Mouse (Mus musculus) liver, adult 2 months (tissue): ENCODE results near the gene Kmt5b. TPM values are rescaled to one million over a fixed set of nuclear protein-coding genes. Genes with fewer than 3 reads are reported as not detected.
A peak's percentile ranks its signal among the peaks of the same experiment; 100 is the strongest.

Experiments
- DNase-seq: peaks from one replicate; pipeline ENCODE4 v3.0.0-alpha.2; 2011; ENCODE audit warnings: low read depth, low spot score; ENCODE audit errors: extremely low read depth
- H3K27ac ChIP-seq: fragments of 200-500 bp; replicated peaks from 2 replicates; pipeline ENCODE4 v1.5.1; 2012; ENCODE audit warnings: low read depth, mild to moderate bottlenecking, control low read depth, inconsistent platforms, low read length; ENCODE audit not compliant: insufficient read depth
- H3K27me3 ChIP-seq: fragments of 200-500 bp; 2 replicates; pipeline ENCODE4 v1.6.1; 2012; ENCODE audit warnings: mild to moderate bottlenecking, moderate library complexity, low read length, inconsistent platforms; ENCODE audit not compliant: control insufficient read depth, insufficient read depth
- H3K36me3 ChIP-seq: fragments of 200-500 bp; 2 replicates; pipeline ENCODE4 v1.6.1; 2012; ENCODE audit warnings: low read length, inconsistent platforms; ENCODE audit not compliant: control insufficient read depth, insufficient read depth
- H3K4me1 ChIP-seq: fragments of 200-500 bp; 2 replicates; pipeline ENCODE4 v1.6.1; 2011; ENCODE audit warnings: low read length; ENCODE audit not compliant: control insufficient read depth, insufficient read depth
- H3K4me3 ChIP-seq: fragments of 200-500 bp; 2 replicates; pipeline ENCODE4 v1.5.1; 2011; ENCODE audit warnings: low read depth, mild to moderate bottlenecking, control low read depth, low read length, moderate library complexity; ENCODE audit not compliant: insufficient read depth
- H3K79me2 ChIP-seq: fragments of 200-500 bp; 2 replicates; pipeline ENCODE4 v1.6.1; 2012; ENCODE audit warnings: inconsistent platforms, mild to moderate bottlenecking, low read length, moderate library complexity; ENCODE audit not compliant: control insufficient read depth, insufficient read depth
- H3K9ac ChIP-seq: fragments of 200-500 bp; 2 replicates; pipeline ENCODE4 v1.6.1; 2012; ENCODE audit warnings: low read depth, mild to moderate bottlenecking, control low read depth, inconsistent platforms, low read length
- CTCF ChIP-seq: fragments of 200-500 bp; IDR thresholded peaks from 2 replicates; pipeline ENCODE4 v1.5.1; 2011; ENCODE audit warnings: low read depth, low read length, control low read depth
- POLR2A ChIP-seq: fragments of 200-500 bp; IDR thresholded peaks from 2 replicates; pipeline ENCODE4 v1.6.1; 2011; ENCODE audit warnings: low read length, control low read depth; ENCODE audit not compliant: insufficient read depth; ENCODE audit errors: extremely low read depth
- WGBS: fragments of 180-500 bp; shearing (Covaris S2); methylation state at CpG from one replicate; pipeline ENCODE4 v1.1.7; 2018; 5-methylcytosine and 5-hydroxymethylcytosine counted together
- polyA plus RNA-seq: library from polyadenylated mRNA; depleted of rRNA; stranded (reverse); fragments of >200 nt; gene quantifications from 2 replicates; pipeline ENCODE4 v1.2.3, GENCODE M21; 2012
- total RNA-seq: library from RNA; depleted of rRNA; stranded (reverse); fragments of >200 nt; gene quantifications from 2 replicates; pipeline ENCODE4 v1.2.3, GENCODE M21; 2014

Kmt5b gene
- total and polyA plus RNA-seq, 2 experiments, result 6.7 to 30.4 TPM

DNA sequence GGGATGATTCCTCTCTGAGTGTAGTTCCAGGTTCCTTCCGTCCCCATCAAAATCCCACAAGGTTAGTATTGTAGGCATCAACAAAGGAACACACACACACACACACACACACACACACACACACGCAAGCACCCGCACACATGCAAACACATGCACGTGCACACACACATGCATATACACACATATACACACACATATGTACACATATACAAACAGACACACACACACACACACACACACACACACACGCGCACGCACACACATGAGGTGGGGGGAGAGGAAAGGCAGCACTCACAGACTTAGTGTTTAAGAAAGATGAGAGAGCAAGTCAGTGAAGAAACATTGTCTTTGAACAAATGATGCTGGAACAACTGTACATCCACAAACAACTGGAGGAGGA lies 23.9 kb upstream of the Kmt5b start:
- Histone ChIP-seq H3K79me2 (no peaks in the 10 kb centered on the region), H3K36me3 (no peaks in the 10 kb centered on the region), H3K4me1 (no peaks in the 10 kb centered on the region), H3K27me3 (no peaks in the 10 kb centered on the region), H3K27ac (no peak overlapping the region), H3K9ac (no peak overlapping the region), H3K4me3 (no peak overlapping the region)
- TF ChIP-seq POLR2A (no peak), CTCF (no peak)
- WGBS, result 89% methylated on average over 7 of the region's 7 CpGs
- DNase-seq, result no peak

- no peaks in the 10 kb centered on the region for H3K4me1 ChIP-seq
- H3K9ac ChIP-seq, result peak overlapping the region; percentile 66
- no peaks in the 10 kb centered on the region for H3K27me3 ChIP-seq
- peak overlapping the region; percentile 68 for H3K27ac ChIP-seq
- no peaks in the 10 kb centered on the region for H3K79me2 ChIP-seq
- no peaks in the 10 kb centered on the region for H3K36me3 ChIP-seq
- peak; percentile 70 for DNase-seq
- WGBS, result 3% methylated on average over 13 of the region's 13 CpGs
- peak overlapping the region; percentile 71 for H3K4me3 ChIP-seq
- TF ChIP-seq POLR2A, result no peak
- TF ChIP-seq CTCF, result 0 out of 2 replicates have a peak, but pooled peaks have one; percentile 9
Measured at GRCm38 (mm10) chr19:3743851-3744512, 23.2 kb upstream of the Kmt5b start.

GRCm38 (mm10) chr19:3752621-3753239 lies 14.5 kb upstream of the Kmt5b start:
- no peaks in the 10 kb centered on the region for H3K27me3 ChIP-seq
- H3K4me3 ChIP-seq, result no peak overlapping the region
- H3K36me3 ChIP-seq, result no peaks in the 10 kb centered on the region
- no peak overlapping the region for H3K27ac ChIP-seq
- no peaks in the 10 kb centered on the region for H3K4me1 ChIP-seq
- H3K79me2 ChIP-seq, result no peaks in the 10 kb centered on the region
- 45% methylated on average over 8 of the region's 8 CpGs for WGBS
- no peak overlapping the region for H3K9ac ChIP-seq
- TF ChIP-seq CTCF (no peak), POLR2A (no peak)
- no peak for DNase-seq

GRCm38 (mm10) chr19:3753240-3753633 lies 14.0 kb upstream of the Kmt5b start:
- H3K4me1 ChIP-seq, result no peaks in the 10 kb centered on the region
- H3K4me3 ChIP-seq, result no peak overlapping the region
- TF ChIP-seq POLR2A (no peak), CTCF (no peak)
- H3K36me3 ChIP-seq, result no peaks in the 10 kb centered on the region
- H3K27me3 ChIP-seq, result no peaks in the 10 kb centered on the region
- H3K9ac ChIP-seq, result no peak overlapping the region
- no peak for DNase-seq
- H3K79me2 ChIP-seq, result no peaks in the 10 kb centered on the region
- WGBS, result 73% methylated on average over 1 of the region's 1 CpGs
- H3K27ac ChIP-seq, result no peak overlapping the region

DNA sequence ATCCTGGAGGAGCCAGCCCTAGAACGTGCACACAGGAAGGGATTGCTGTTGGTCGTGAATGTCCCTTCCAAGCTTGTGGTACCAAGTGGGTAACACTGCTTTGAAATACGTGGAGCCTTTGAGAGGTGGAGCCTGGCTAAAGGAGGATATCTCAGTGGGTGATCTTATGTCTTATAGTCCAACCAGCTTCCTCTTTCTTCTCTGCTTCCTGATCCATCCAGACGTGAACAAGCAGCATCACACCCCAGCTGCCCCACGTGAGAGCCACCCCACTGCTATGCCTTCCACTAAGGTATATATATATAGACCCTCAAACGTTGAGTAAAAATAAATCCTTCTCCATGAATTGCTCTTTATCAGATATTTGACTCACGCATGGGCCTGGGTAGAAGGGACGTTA lies 13.5 kb upstream of the Kmt5b start:
- H3K79me2 ChIP-seq, result no peaks in the 10 kb centered on the region
- H3K4me1 ChIP-seq, result no peaks in the 10 kb centered on the region
- DNase-seq, result no peak
- no peak overlapping the region for H3K9ac ChIP-seq
- no peaks in the 10 kb centered on the region for H3K36me3 ChIP-seq
- no peak overlapping the region for H3K4me3 ChIP-seq
- TF ChIP-seq CTCF (no peak), POLR2A (no peak)
- H3K27ac ChIP-seq, result no peak overlapping the region
- WGBS, result 58% methylated on average over 8 of the region's 8 CpGs
- H3K27me3 ChIP-seq, result no peaks in the 10 kb centered on the region

GRCm38 (mm10) chr19:3757861-3758260 lies 9.4 kb upstream of the Kmt5b start:
- Histone ChIP-seq H3K9ac (no peak overlapping the region), H3K36me3 (no peaks in the 10 kb centered on the region), H3K27ac (no peak overlapping the region), H3K79me2 (no peaks in the 10 kb centered on the region), H3K4me3 (no peak overlapping the region), H3K4me1 (no peaks in the 10 kb centered on the region), H3K27me3 (no peaks in the 10 kb centered on the region)
- TF ChIP-seq CTCF (no peak), POLR2A (no peak)
- DNase-seq, result no peak
- WGBS, result 60% methylated on average over 1 of the region's 1 CpGs
